Mouse (Mus musculus) hematopoietic stem cell, adult 5-6 weeks (primary cell): ENCODE results near the gene Psg17. TPM values are rescaled to one million over a fixed set of nuclear protein-coding genes. Genes with fewer than 3 reads are reported as not detected.
"Not testable (repeated sequence)": the region's sequence is repeated elsewhere in the genome, so short reads cannot be mapped to it uniquely, and the experiment has no call there.

Experiments used
- ATAC-seq, 2 experiments: fragments of 125-278 bp in 1 of 2; replicated peaks in 1 of 2; 2 replicates each; pipeline ENCODE4 v1.8.0; 2016 to 2017; ENCODE audit warnings: inconsistent platforms in 2 of 2, mild to moderate bottlenecking in 2 of 2, moderate number of reproducible peaks in 2 of 2, low read depth in 1 of 2, moderate TSS enrichment in 1 of 2; ENCODE audit not compliant: low FRiP score in 2 of 2, poor library complexity in 2 of 2, severe bottlenecking in 2 of 2, insufficient read depth in 1 of 2, low TSS enrichment in 1 of 2
- total RNA-seq: library from RNA; stranded (forward); fragments of 172-1452, 232-1000 nt; gene quantifications from 2 replicates; pipeline ENCODE4 v1.2.3, GENCODE M21; 2017

Psg17 gene
- total RNA-seq, 1 experiment from 2014 or later: not detected

DNA sequence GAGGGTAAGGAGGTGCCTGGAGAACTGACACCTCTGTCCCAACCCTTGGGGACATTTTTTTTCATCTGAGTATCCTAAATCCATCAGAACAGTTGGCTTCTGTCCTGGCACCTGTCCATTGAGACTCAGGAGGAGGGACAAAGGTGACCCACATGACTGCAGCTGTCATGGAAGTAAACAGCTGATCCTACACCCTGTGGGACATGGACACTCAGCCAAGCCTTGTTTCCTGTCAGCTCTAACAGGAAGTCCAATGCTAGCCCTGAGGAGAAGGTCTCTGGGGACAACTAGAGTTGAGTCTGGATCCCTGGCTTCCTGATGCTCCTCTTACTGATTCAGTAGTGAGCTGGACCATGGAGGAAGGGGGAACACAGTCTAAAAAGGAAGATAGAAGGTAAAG lies 30.7 kb downstream of the Psg17 start:
- not testable (repeated sequence) for ATAC-seq

- peak; percentile 36 to 59; a peak in 3 of 4 replicates for ATAC-seq
Measured at GRCm38 (mm10) chr7:18781301-18781700, 40.1 kb downstream of the Psg17 start.

GRCm38 (mm10) chr7:18779337-18779781 lies 42.0 kb downstream of the Psg17 start:
- no peak for ATAC-seq

Other genes with a start within 250 kb of the Psg17 start
- not detected in 2 replicates for gene Psg23, start 205.1 kb downstream of the Psg17 start, total RNA-seq
- not detected in 2 replicates for gene Psg21, start 164.9 kb downstream of the Psg17 start, total RNA-seq
- gene Psg20, start 135.4 kb downstream of the Psg17 start, total RNA-seq: not detected in 2 replicates
- not detected in 2 replicates for gene Psg22, start 103.5 kb downstream of the Psg17 start, total RNA-seq
- gene Psg19, start 23.1 kb downstream of the Psg17 start, total RNA-seq: not detected in 2 replicates
- 3.1 and 4.6 TPM in 2 replicates for gene Mill2, start 18.4 kb upstream of the Psg17 start, total RNA-seq
- 14.1 and 39.9 TPM in 2 replicates for gene Pglyrp1, start 49.7 kb upstream of the Psg17 start, total RNA-seq
- gene Ccdc61, start 88.8 kb upstream of the Psg17 start, total RNA-seq: 12.6 and 15.5 TPM in 2 replicates
- 0.10 TPM in 1 of 2 replicates, not detected in the other for gene Nova2, start 104.3 kb upstream of the Psg17 start, total RNA-seq
- not detected in 2 replicates for gene Nanos2, start 165.8 kb upstream of the Psg17 start, total RNA-seq
- gene Mypop, start 169.6 kb upstream of the Psg17 start, total RNA-seq: 0.10 and 0.69 TPM in 2 replicates
- gene Irf2bp1, start 182.4 kb upstream of the Psg17 start, total RNA-seq: 13.1 and 16.8 TPM in 2 replicates
- gene Foxa3, start 201.9 kb upstream of the Psg17 start, total RNA-seq: 2.7 and 3.3 TPM in 2 replicates
- 41.0 and 42.4 TPM in 2 replicates for gene Sympk, start 202.8 kb upstream of the Psg17 start, total RNA-seq
- gene Rsph6a, start 233.1 kb upstream of the Psg17 start, total RNA-seq: not detected in 2 replicates